In the genomic region with DNA sequence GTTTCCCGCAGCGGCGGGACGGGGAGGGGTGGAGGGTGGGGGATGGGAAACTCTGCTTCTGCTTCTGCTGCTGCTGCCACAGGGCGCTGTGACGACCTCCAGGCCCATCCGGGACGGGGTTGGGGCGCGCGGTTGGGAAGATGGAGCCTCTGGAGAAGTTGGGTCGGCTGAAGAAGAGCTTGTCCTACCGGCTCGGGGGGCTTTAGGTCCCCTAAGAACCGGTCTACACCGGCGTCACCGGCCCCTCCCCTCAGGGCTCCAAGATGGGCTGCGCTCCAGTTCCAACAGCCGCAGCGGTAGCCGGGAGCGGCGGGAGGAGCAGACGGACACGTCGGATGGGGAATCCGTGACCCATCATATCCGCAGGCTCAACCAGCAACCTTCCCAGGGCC, we compare ENCODE assay signal across 8 mouse cellular contexts. TPM values are rescaled to one million over a fixed set of nuclear protein-coding genes. Genes with fewer than 3 reads are reported as not detected.
A peak's percentile ranks its signal among the peaks of the same experiment; 100 is the strongest.
DNase-seq lines count a peak whose midpoint lies in the region; ATAC-seq and TF ChIP-seq lines count a peak whose summit lies in the region.

No protein-coding gene starts in this region.

- no peak for TF ChIP-seq CTCF in embryonic fibroblast, embryonic 13.5 days (IDR thresholded peaks at IDR 0.05; ENCODE audit: borderline replicate concordance, insufficient read depth, low read length)

- H3K9ac ChIP-seq in heart, embryonic 12.5 days, result peak overlapping the region; percentile 86
- peak overlapping the region; percentile 86 for H3K9ac ChIP-seq in kidney, embryonic 15.5 days
- peak overlapping the region; percentile 84 for H3K9ac ChIP-seq in liver, embryonic 12.5 days

- H3K9me3 ChIP-seq in heart, embryonic 12.5 days (replicated peaks), result no peaks in the 10 kb centered on the region
- no peaks in the 10 kb centered on the region for H3K9me3 ChIP-seq in kidney, embryonic 15.5 days (replicated peaks)
- H3K9me3 ChIP-seq in liver, embryonic 12.5 days (replicated peaks), result no peaks in the 10 kb centered on the region

- peaks cover 9% of the 10 kb centered on the region; the same call in 1 of the 2 replicates for H3K4me1 ChIP-seq in embryonic fibroblast, embryonic 13.5 days (ENCODE audit: control insufficient read depth, insufficient read depth, low read length)
- peaks cover 16% of the 10 kb centered on the region for H3K4me1 ChIP-seq in heart, embryonic 12.5 days (replicated peaks)
- H3K4me1 ChIP-seq in kidney, embryonic 15.5 days, result peaks cover 18% of the 10 kb centered on the region
- H3K4me1 ChIP-seq in liver, embryonic 12.5 days, result peaks cover 37% of the 10 kb centered on the region

- H3K79me2 ChIP-seq in myocyte (ENCODE audit: control insufficient read depth, insufficient read depth), result peaks cover 39% of the 10 kb centered on the region

- under 1% methylated on average over 29 of the region's 29 CpGs for WGBS in heart, embryonic 12.5 days
- under 1% methylated on average over 28 of the region's 29 CpGs for WGBS in kidney, embryonic 15.5 days
- WGBS in liver, embryonic 12.5 days (ENCODE audit: insufficient replicate concordance), result under 1% methylated on average over 26 of the region's 29 CpGs

- H3K36me3 ChIP-seq in heart, embryonic 12.5 days, result peaks cover 49% of the 10 kb centered on the region
- H3K36me3 ChIP-seq in kidney, embryonic 15.5 days, result peaks cover 49% of the 10 kb centered on the region
- peaks cover 47% of the 10 kb centered on the region for H3K36me3 ChIP-seq in liver, embryonic 12.5 days
- H3K36me3 ChIP-seq in myocyte (ENCODE audit: control insufficient read depth, insufficient read depth), result peaks cover 4% of the 10 kb centered on the region

- peak; percentile 33 for ATAC-seq in heart, embryonic 12.5 days (ENCODE audit: insufficient number of reproducible peaks, low FRiP score)
- peak; percentile 44 for ATAC-seq in kidney, embryonic 15.5 days (replicated peaks; ENCODE audit: low FRiP score)
- peak; percentile 32 for ATAC-seq in liver, embryonic 12.5 days
- ATAC-seq in CD4-positive, CD25-positive, alpha-beta regulatory T cell, adult 4 months, result no peak

- 0 out of 2 replicates have a peak, but pooled peaks have one; percentile 33 for TF ChIP-seq POLR2A in embryonic fibroblast, embryonic 13.5 days (IDR thresholded peaks at IDR 0.05; ENCODE audit: low read depth, low read length)
- peak; percentile 39 for TF ChIP-seq POLR2A in myocyte (IDR thresholded peaks at IDR 0.05; ENCODE audit: insufficient read length, low read depth)

- peak overlapping the region; percentile 38 for H3ac ChIP-seq in myocyte (ENCODE audit: control insufficient read depth, insufficient read length)

- peak overlapping the region; percentile 95 for H3K27ac ChIP-seq in embryonic fibroblast, embryonic 13.5 days (ENCODE audit: insufficient read depth, low read length)
- H3K27ac ChIP-seq in heart, embryonic 12.5 days (ENCODE audit: poor library complexity, severe bottlenecking), result peak overlapping the region; percentile 96
- H3K27ac ChIP-seq in kidney, embryonic 15.5 days, result peak overlapping the region; percentile 96
- H3K27ac ChIP-seq in liver, embryonic 12.5 days, result peak overlapping the region; percentile 89

- peak; percentile 68 for DNase-seq in 3T3-L1 (ENCODE audit: low read depth, low spot score)
- peak; percentile 78 for DNase-seq in adrenal gland, postnatal 14 days

- H3K4me2 ChIP-seq in heart, embryonic 12.5 days, result peak overlapping the region; percentile 70
- H3K4me2 ChIP-seq in kidney, embryonic 15.5 days, result peak overlapping the region; percentile 71
- peak overlapping the region; percentile 99 for H3K4me2 ChIP-seq in liver, embryonic 12.5 days
- H3K4me2 ChIP-seq in myocyte (ENCODE audit: low read depth), result peak overlapping the region; percentile 92

- H3K4me3 ChIP-seq in embryonic fibroblast, embryonic 13.5 days (ENCODE audit: insufficient read depth, low read length), result peak overlapping the region; percentile 86
- H3K4me3 ChIP-seq in heart, embryonic 12.5 days, result peak overlapping the region; percentile 79
- peak overlapping the region; percentile 78 for H3K4me3 ChIP-seq in kidney, embryonic 15.5 days (replicated peaks)
- H3K4me3 ChIP-seq in liver, embryonic 12.5 days, result peak overlapping the region; percentile 88
- H3K4me3 ChIP-seq in myocyte, result peak overlapping the region; percentile 95

- no peaks in the 10 kb centered on the region for H3K27me3 ChIP-seq in heart, embryonic 12.5 days (replicated peaks)
- no peaks in the 10 kb centered on the region for H3K27me3 ChIP-seq in kidney, embryonic 15.5 days
- H3K27me3 ChIP-seq in liver, embryonic 12.5 days (replicated peaks), result no peaks in the 10 kb centered on the region
- H3K27me3 ChIP-seq in myocyte (ENCODE audit: control insufficient read depth, insufficient read depth, insufficient read length), result no peaks in the 10 kb centered on the region

TF ChIP-seq in myocyte, 11 proteins besides CTCF, POLR2A, EP300 and RAD21:
- TF ChIP-seq POLR2AphosphoS2 (IDR thresholded peaks at IDR 0.05; ENCODE audit: insufficient read length, low read depth) (peak; percentile 30), MAX (IDR thresholded peaks at IDR 0.05; ENCODE audit: low read depth) (no peak)

RNA-seq across cellular contexts. Expression of gene Prr3, which starts 0.3 kb away (rescaled TPM):
- total RNA-seq in adrenal gland, postnatal 14 days (2021), result 24.3 and 24.7 TPM in 2 replicates
- polyA plus RNA-seq in embryonic fibroblast, embryonic 13.5 days (2011; ENCODE audit: insufficient read length, low read depth, missing spikeins), result 30.8 and 31.4 TPM in 2 replicates
- polyA plus RNA-seq in heart, embryonic 12.5 days (2016; fragmentation: Nextera tagmentation; extraction: Ambion mirVana), result 17.6 and 18.5 TPM in 2 replicates
- polyA plus RNA-seq in kidney, embryonic 15.5 days (2015; fragmentation: Nextera tagmentation; extraction: Ambion mirVana), result 41.5 and 42.5 TPM in 2 replicates
- polyA plus RNA-seq in liver, embryonic 12.5 days (2016; fragmentation: Nextera tagmentation; extraction: Ambion mirVana), result 12.6 and 13.7 TPM in 2 replicates
- 14.1 TPM for polyA plus RNA-seq in myocyte (2012; fragmentation: generic; extraction: Trizol)
- polyA plus RNA-seq in CD4-positive, CD25-positive, alpha-beta regulatory T cell, adult 4 months (2017; shearing (Covaris generic)), result 10 to 100 TPM; 16.5 to 17.6 TPM

RNA-seq across cellular contexts. Expression of gene Gnl1, which starts 0.7 kb away (rescaled TPM):
- 42.7 and 48.7 TPM in 2 replicates for total RNA-seq in adrenal gland, postnatal 14 days (2021)
- 40.0 and 40.9 TPM in 2 replicates for polyA plus RNA-seq in embryonic fibroblast, embryonic 13.5 days (2011; ENCODE audit: insufficient read length, low read depth, missing spikeins)
- 39.8 and 42.4 TPM in 2 replicates for polyA plus RNA-seq in heart, embryonic 12.5 days (2016; fragmentation: Nextera tagmentation; extraction: Ambion mirVana)
- polyA plus RNA-seq in kidney, embryonic 15.5 days (2015; fragmentation: Nextera tagmentation; extraction: Ambion mirVana), result 51.5 and 52.4 TPM in 2 replicates
- polyA plus RNA-seq in liver, embryonic 12.5 days (2016; fragmentation: Nextera tagmentation; extraction: Ambion mirVana), result 23.7 and 25.1 TPM in 2 replicates
- 64.1 TPM for polyA plus RNA-seq in myocyte (2012; fragmentation: generic; extraction: Trizol)
- 1 to 10 TPM; 8.1 to 9.2 TPM for polyA plus RNA-seq in CD4-positive, CD25-positive, alpha-beta regulatory T cell, adult 4 months (2017; shearing (Covaris generic))

RNA-seq across cellular contexts. Expression of gene Abcf1, which starts 10.8 kb away (rescaled TPM):
- total RNA-seq in adrenal gland, postnatal 14 days (2021), result 92.5 and 100 TPM in 2 replicates
- 90.7 and 95.8 TPM in 2 replicates for polyA plus RNA-seq in embryonic fibroblast, embryonic 13.5 days (2011; ENCODE audit: insufficient read length, low read depth, missing spikeins)
- 73.9 and 76.5 TPM in 2 replicates for polyA plus RNA-seq in heart, embryonic 12.5 days (2016; fragmentation: Nextera tagmentation; extraction: Ambion mirVana)
- 98.1 and 103 TPM in 2 replicates for polyA plus RNA-seq in kidney, embryonic 15.5 days (2015; fragmentation: Nextera tagmentation; extraction: Ambion mirVana)
- 90.2 and 90.5 TPM in 2 replicates for polyA plus RNA-seq in liver, embryonic 12.5 days (2016; fragmentation: Nextera tagmentation; extraction: Ambion mirVana)
- 90.1 TPM for polyA plus RNA-seq in myocyte (2012; fragmentation: generic; extraction: Trizol)
- polyA plus RNA-seq in CD4-positive, CD25-positive, alpha-beta regulatory T cell, adult 4 months (2017; shearing (Covaris generic)), result 100 to 1,000 TPM; 122 to 174 TPM

RNA-seq across cellular contexts. Expression of gene H2-T24, which starts 40.0 kb away (rescaled TPM):
- total RNA-seq in adrenal gland, postnatal 14 days (2021), result 4.6 and 8.2 TPM in 2 replicates
- polyA plus RNA-seq in embryonic fibroblast, embryonic 13.5 days (2011; ENCODE audit: insufficient read length, low read depth, missing spikeins), result not detected in 2 replicates
- polyA plus RNA-seq in heart, embryonic 12.5 days (2016; fragmentation: Nextera tagmentation; extraction: Ambion mirVana), result 3.4 and 3.9 TPM in 2 replicates
- polyA plus RNA-seq in kidney, embryonic 15.5 days (2015; fragmentation: Nextera tagmentation; extraction: Ambion mirVana), result 2.9 and 3.5 TPM in 2 replicates
- 4.6 and 5.7 TPM in 2 replicates for polyA plus RNA-seq in liver, embryonic 12.5 days (2016; fragmentation: Nextera tagmentation; extraction: Ambion mirVana)
- 0.47 TPM for polyA plus RNA-seq in myocyte (2012; fragmentation: generic; extraction: Trizol)
- 10 to 100 TPM; 31.2 to 45.1 TPM for polyA plus RNA-seq in CD4-positive, CD25-positive, alpha-beta regulatory T cell, adult 4 months (2017; shearing (Covaris generic))

RNA-seq across cellular contexts. Expression of gene H2-T23, which starts 52.3 kb away (rescaled TPM):
- 44.2 and 52.7 TPM in 2 replicates for total RNA-seq in adrenal gland, postnatal 14 days (2021)
- polyA plus RNA-seq in embryonic fibroblast, embryonic 13.5 days (2011; ENCODE audit: insufficient read length, low read depth, missing spikeins), result 15.8 and 21.7 TPM in 2 replicates
- polyA plus RNA-seq in heart, embryonic 12.5 days (2016; fragmentation: Nextera tagmentation; extraction: Ambion mirVana), result 4.7 and 5.2 TPM in 2 replicates
- 4.3 and 4.5 TPM in 2 replicates for polyA plus RNA-seq in kidney, embryonic 15.5 days (2015; fragmentation: Nextera tagmentation; extraction: Ambion mirVana)
- polyA plus RNA-seq in liver, embryonic 12.5 days (2016; fragmentation: Nextera tagmentation; extraction: Ambion mirVana), result 19.5 and 20.5 TPM in 2 replicates
- polyA plus RNA-seq in myocyte (2012; fragmentation: generic; extraction: Trizol), result 13.6 TPM
- polyA plus RNA-seq in CD4-positive, CD25-positive, alpha-beta regulatory T cell, adult 4 months (2017; shearing (Covaris generic)), result 1,000 to 10,000 TPM in 1 of 2 experiments, 100 to 1,000 TPM in 1; 829 to 1,151 TPM
